Mouse (Mus musculus) stomach, postnatal 0 days (tissue): ENCODE measurements around the gene Tbl1x. TPM values are rescaled to one million over a fixed set of nuclear protein-coding genes. Genes with fewer than 3 reads are reported as not detected.

Source experiments
- ATAC-seq: fragments of 200-750 bp; cut with Nextera tagmentation; 2 replicates; pipeline ENCODE4 v1.8.0; 2017; ENCODE audit not compliant: low FRiP score, low TSS enrichment
- DNase-seq: peaks from one replicate; pipeline ENCODE4 v3.0.0-alpha.2; 2016; ENCODE audit warnings: low spot score
- H3K27ac ChIP-seq: fragments of 300-500 bp; sonication (generic); replicated peaks from 2 replicates; pipeline ENCODE4 v1.5.1; 2014; ENCODE audit warnings: mild to moderate bottlenecking, control low read depth
- H3K27me3 ChIP-seq: fragments of 300-500 bp; sonication (generic); 2 replicates; pipeline ENCODE4 v1.6.1; 2014; ENCODE audit warnings: low read length; ENCODE audit not compliant: control insufficient read depth, insufficient read depth
- H3K36me3 ChIP-seq: fragments of 300-500 bp; sonication (generic); 2 replicates; pipeline ENCODE4 v1.6.1; 2014; ENCODE audit warnings: low read length, mixed read lengths; ENCODE audit not compliant: control insufficient read depth, insufficient read depth
- H3K4me1 ChIP-seq: fragments of 300-500 bp; sonication (generic); replicated peaks from 2 replicates; pipeline ENCODE4 v1.6.1; 2014; ENCODE audit warnings: antibody characterized with exemption; ENCODE audit not compliant: control insufficient read depth, insufficient read depth
- H3K4me2 ChIP-seq: fragments of 300-500 bp; sonication (generic); replicated peaks from 2 replicates; pipeline ENCODE4 v1.6.1; 2014; ENCODE audit warnings: low read depth, mild to moderate bottlenecking, control low read depth, moderate library complexity
- H3K4me3 ChIP-seq: fragments of 300-500 bp; sonication (generic); 2 replicates; pipeline ENCODE4 v1.5.1; 2014; ENCODE audit warnings: low read depth, low read length, control low read depth
- H3K9ac ChIP-seq: fragments of 300-500 bp; sonication (generic); 2 replicates; pipeline ENCODE4 v1.6.1; 2014; ENCODE audit warnings: mild to moderate bottlenecking, low read length, control low read depth, mixed read lengths
- H3K9me3 ChIP-seq: fragments of 300-500 bp; sonication (generic); 2 replicates; pipeline ENCODE4 v1.6.1; 2016; ENCODE audit warnings: low read length; ENCODE audit not compliant: control insufficient read depth
- CTCF ChIP-seq: IDR thresholded peaks from 2 replicates; pipeline ENCODE4 v1.5.1; 2016; ENCODE audit warnings: antibody characterized with exemption, low read depth, mild to moderate bottlenecking, moderate library complexity
- EP300 ChIP-seq: optimal IDR thresholded peaks from 2 replicates; pipeline ENCODE3; 2016; ENCODE audit warnings: antibody characterized with exemption
- WGBS: fragments of 180-500 bp; shearing (Covaris S2); extraction: QIAGEN DNeasy Blood & Tissue Kit; methylation state at CpG from one replicate; pipeline ENCODE4 v1.1.7; 2014; 5-methylcytosine and 5-hydroxymethylcytosine counted together
- polyA plus RNA-seq: library from polyadenylated mRNA; unstranded; fragments of >200 nt; fragmentation: Nextera tagmentation; extraction: Ambion mirVana; gene quantifications from 2 replicates; pipeline ENCODE4 v1.2.1, GENCODE M21; 2015

Tbl1x gene
- polyA plus RNA-seq, 1 experiment from 2014 or later = 25.7 TPM

DNA sequence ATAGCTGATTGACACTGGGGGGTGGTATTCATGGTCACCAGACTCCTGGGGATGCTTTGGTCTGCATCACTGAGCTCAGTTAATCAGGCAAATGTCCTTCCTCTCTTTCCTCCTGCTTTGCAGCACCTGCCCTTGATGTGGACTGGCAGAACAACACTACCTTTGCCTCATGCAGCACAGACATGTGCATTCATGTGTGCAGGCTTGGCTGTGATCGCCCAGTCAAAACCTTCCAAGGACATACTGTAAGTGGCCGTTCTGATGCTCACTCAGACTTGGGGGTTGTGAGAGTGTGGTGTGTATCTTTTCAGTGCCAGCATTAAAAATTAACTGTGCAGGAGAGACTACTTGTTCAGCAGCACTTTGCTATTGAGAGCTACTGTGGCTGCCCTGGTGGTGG, 139.4 kb downstream of the Tbl1x start:
- Histone ChIP-seq H3K4me2 (no peak overlapping the region), H3K4me1 (no peaks in the 10 kb centered on the region), H3K36me3 (no peaks in the 10 kb centered on the region; the same call in 1 of the 2 replicates), H3K27ac (no peak overlapping the region), H3K27me3 (no peaks in the 10 kb centered on the region), H3K4me3 (no peak overlapping the region), H3K9ac (no peak overlapping the region), H3K9me3 (no peaks in the 10 kb centered on the region)
- DNase-seq (no peak), ATAC-seq (no peak)
- TF ChIP-seq EP300 (no peak), CTCF (no peak)
- 98% methylated on average over 2 of the region's 2 CpGs for WGBS

DNA sequence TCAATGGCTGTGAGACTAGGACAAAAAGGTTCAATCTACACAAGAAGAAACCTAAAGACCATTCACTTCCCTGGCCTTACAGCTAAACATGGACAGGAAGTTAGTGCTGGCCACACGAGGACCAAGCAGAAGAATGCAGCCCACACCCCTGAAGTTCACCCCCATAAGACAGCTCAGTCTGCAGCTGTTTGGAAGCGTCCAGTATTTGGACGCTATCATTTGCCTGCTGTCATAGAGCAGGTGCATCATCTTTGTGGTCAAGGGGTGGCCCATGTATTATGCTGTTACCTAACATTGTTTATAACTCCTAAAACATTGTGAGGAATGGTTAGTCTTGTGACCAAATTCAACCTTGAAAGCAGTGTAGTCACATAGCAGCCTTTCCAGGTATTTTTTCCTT, 151.2 kb downstream of the Tbl1x start:
- ATAC-seq = no peak
- TF ChIP-seq EP300 (no peak), CTCF (no peak)
- 80% methylated on average over 3 of the region's 3 CpGs for WGBS

DNA sequence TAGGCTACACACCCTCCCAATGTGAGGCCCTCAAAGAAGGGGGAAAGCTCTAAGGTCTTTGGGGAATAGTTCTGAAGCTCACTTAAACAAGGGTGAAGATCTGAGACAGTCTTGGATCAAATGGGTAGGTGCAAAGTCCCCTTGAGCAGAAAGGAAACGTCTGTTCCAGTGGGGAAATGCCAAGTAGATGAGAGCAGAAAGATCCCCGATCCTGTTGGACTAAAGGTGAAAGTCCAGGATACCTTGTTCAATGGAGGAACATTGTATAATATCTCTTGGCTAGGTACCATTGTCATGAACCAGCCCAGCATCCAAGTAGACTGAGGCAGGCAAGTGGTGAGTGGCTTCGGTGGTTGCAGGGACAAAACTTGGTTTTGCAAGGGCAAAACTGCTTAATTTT, 152.5 kb downstream of the Tbl1x start:
- Histone ChIP-seq H3K36me3 (no peaks in the 10 kb centered on the region), H3K4me2 (no peak overlapping the region), H3K27me3 (no peaks in the 10 kb centered on the region), H3K9me3 (no peaks in the 10 kb centered on the region), H3K4me1 (no peaks in the 10 kb centered on the region), H3K4me3 (no peak overlapping the region), H3K27ac (no peak overlapping the region), H3K9ac (no peak overlapping the region)
- DNase-seq (no peak), ATAC-seq (no peak)
- no peak for TF ChIP-seq EP300
- no peak for TF ChIP-seq CTCF
- WGBS = 74% methylated on average over 3 of the region's 3 CpGs

More for the DNA sequence above, 151.2 kb downstream of the Tbl1x start:
- Histone ChIP-seq H3K27me3 (no peaks in the 10 kb centered on the region), H3K36me3 (no peaks in the 10 kb centered on the region; the same call in 1 of the 2 replicates), H3K9me3 (no peaks in the 10 kb centered on the region), H3K4me2 (no peak overlapping the region), H3K9ac (no peak overlapping the region), H3K4me3 (no peak overlapping the region), H3K4me1 (no peaks in the 10 kb centered on the region), H3K27ac (no peak overlapping the region)
- DNase-seq = no peak

DNA sequence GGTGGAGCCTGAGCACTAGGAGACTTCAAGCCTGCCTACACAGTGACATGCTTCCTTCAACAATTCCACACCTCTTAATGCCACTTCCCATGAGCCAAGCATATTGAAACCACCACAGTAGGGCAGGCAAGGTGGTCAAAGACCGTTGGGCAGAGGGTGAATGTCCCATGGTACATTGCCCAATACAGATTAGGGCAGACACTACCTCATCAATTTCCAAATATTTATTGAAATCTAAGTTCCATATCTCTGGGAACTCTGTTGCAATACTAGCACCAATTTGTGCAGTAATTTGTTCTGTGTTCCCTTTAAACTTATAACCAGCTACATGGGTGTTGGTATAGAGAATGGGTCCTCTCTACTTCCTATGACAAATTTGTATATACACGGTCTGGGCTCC, 154.2 kb downstream of the Tbl1x start:
- H3K36me3 ChIP-seq = no peaks in the 10 kb centered on the region
- DNase-seq (no peak), ATAC-seq (no peak)
- H3K4me3 ChIP-seq = no peak overlapping the region
- no peak overlapping the region for H3K27ac ChIP-seq
- H3K4me2 ChIP-seq = no peak overlapping the region
- WGBS = 79% methylated on average over 2 of the region's 2 CpGs
- H3K9me3 ChIP-seq = no peaks in the 10 kb centered on the region
- no peak overlapping the region for H3K9ac ChIP-seq
- TF ChIP-seq CTCF (no peak), EP300 (no peak)
- no peaks in the 10 kb centered on the region for H3K4me1 ChIP-seq
- H3K27me3 ChIP-seq = no peaks in the 10 kb centered on the region

DNA sequence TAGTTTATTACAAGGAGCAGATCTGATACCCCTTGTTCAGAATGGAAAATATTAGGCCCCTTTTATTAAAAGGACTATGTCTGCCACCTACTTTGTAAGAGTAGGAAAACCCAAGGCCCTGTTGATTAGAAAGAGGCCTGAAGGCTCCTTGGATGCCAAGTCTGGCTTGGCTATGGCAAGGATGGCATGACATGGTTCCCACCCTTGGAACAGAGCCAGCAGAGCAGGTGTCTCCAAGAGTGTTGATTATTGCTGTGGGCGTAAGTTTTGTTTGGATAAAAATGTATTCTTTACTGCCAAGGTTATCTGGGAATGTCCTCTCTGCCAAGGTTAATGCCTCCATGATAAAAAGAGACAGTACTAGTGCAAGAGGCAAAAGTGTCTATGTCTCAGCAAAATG, 156.1 kb downstream of the Tbl1x start:
- H3K4me3 ChIP-seq = no peak overlapping the region
- H3K9me3 ChIP-seq = no peaks in the 10 kb centered on the region
- no peak overlapping the region for H3K9ac ChIP-seq
- TF ChIP-seq EP300 = no peak
- no peak for TF ChIP-seq CTCF
- H3K4me2 ChIP-seq = no peak overlapping the region
- H3K4me1 ChIP-seq = no peaks in the 10 kb centered on the region
- DNase-seq (no peak), ATAC-seq (no peak)
- WGBS = 37% methylated on average over 1 of the region's 1 CpGs
- no peaks in the 10 kb centered on the region for H3K36me3 ChIP-seq
- no peaks in the 10 kb centered on the region for H3K27me3 ChIP-seq
- no peak overlapping the region for H3K27ac ChIP-seq

GRCm38 (mm10) chrX:77667441-77667840, 156.6 kb downstream of the Tbl1x start:
- Histone ChIP-seq H3K4me3 (no peak overlapping the region), H3K36me3 (no peaks in the 10 kb centered on the region), H3K9ac (no peak overlapping the region), H3K9me3 (no peaks in the 10 kb centered on the region), H3K4me2 (no peak overlapping the region), H3K27me3 (no peaks in the 10 kb centered on the region), H3K27ac (no peak overlapping the region), H3K4me1 (no peaks in the 10 kb centered on the region)
- DNase-seq (no peak), ATAC-seq (no peak)
- no peak for TF ChIP-seq EP300
- TF ChIP-seq CTCF = no peak
